Mouse (Mus musculus): ENCODE data around the gene Sbno2. TPM values are rescaled to one million over a fixed set of nuclear protein-coding genes. Genes with fewer than 3 reads are reported as not detected.

Gene Sbno2
- polyA plus RNA-seq, 1 experiment from 2014 or later, result 15.2 TPM

GRCm38 (mm10) chr10:80133226-80133849, 28.0 kb upstream of the Sbno2 start:
- WGBS, result 79% methylated on average over 8 of the region's 8 CpGs
- Histone ChIP-seq H3K27ac (no peak overlapping the region), H3K9me3 (0 out of 2 replicates have a peak, but pooled peaks cover 5% of the 10 kb centered on the region), H3K4me1 (peaks cover 41% of the 10 kb centered on the region), H3K9ac (no peak overlapping the region), H3K4me3 (no peak overlapping the region), H3K4me2 (replicated peaks) (no peak overlapping the region), H3K27me3 (peaks cover 48% of the 10 kb centered on the region), H3K36me3 (peaks cover 76% of the 10 kb centered on the region)
- ATAC-seq (ENCODE audit: low FRiP score, low read depth), result no peak

- ATAC-seq (ENCODE audit: low FRiP score, low read depth), result no peak
Observed at GRCm38 (mm10) chr10:80131952-80132350, 26.6 kb upstream of the Sbno2 start.

GRCm38 (mm10) chr10:80131316-80131951, 26.1 kb upstream of the Sbno2 start:
- Histone ChIP-seq H3K9me3 (0 out of 2 replicates have a peak, but pooled peaks cover 5% of the 10 kb centered on the region), H3K27ac (no peak overlapping the region; the same call in 1 of the 2 replicates), H3K4me3 (peak overlapping the region; percentile 28), H3K27me3 (peaks cover 30% of the 10 kb centered on the region), H3K4me2 (replicated peaks) (peak overlapping the region; percentile 56), H3K9ac (peak overlapping the region; percentile 48; the same call in 1 of the 2 replicates), H3K36me3 (peaks cover 95% of the 10 kb centered on the region), H3K4me1 (peaks cover 22% of the 10 kb centered on the region)
- ATAC-seq (ENCODE audit: low FRiP score, low read depth), result peak; percentile 52; the same call in 1 of the 2 replicates
- WGBS, result 14% methylated on average over 55 of the region's 55 CpGs

More at GRCm38 (mm10) chr10:80131952-80132350, 26.6 kb upstream of the Sbno2 start:
- WGBS, result 40% methylated on average over 27 of the region's 27 CpGs
- Histone ChIP-seq H3K4me2 (replicated peaks) (peak overlapping the region; percentile 56), H3K36me3 (peaks cover 90% of the 10 kb centered on the region), H3K27me3 (peaks cover 35% of the 10 kb centered on the region), H3K4me1 (peaks cover 27% of the 10 kb centered on the region), H3K9me3 (0 out of 2 replicates have a peak, but pooled peaks cover 5% of the 10 kb centered on the region), H3K4me3 (peak overlapping the region; percentile 28), H3K27ac (no peak overlapping the region), H3K9ac (peak overlapping the region; percentile 48; the same call in 1 of the 2 replicates)

GRCm38 (mm10) chr10:80130403-80131031, 25.1 kb upstream of the Sbno2 start:
- peaks cover 21% of the 10 kb centered on the region for H3K27me3 ChIP-seq
- peaks cover 98% of the 10 kb centered on the region for H3K36me3 ChIP-seq
- no peak overlapping the region for H3K27ac ChIP-seq
- no peak overlapping the region for H3K4me3 ChIP-seq
- no peak for ATAC-seq (ENCODE audit: low FRiP score, low read depth)
- 0 out of 2 replicates have a peak overlapping the region, but pooled peaks have one; percentile 56 for H3K4me2 ChIP-seq (replicated peaks)
- peak overlapping the region; percentile 8; the same call in 1 of the 2 replicates for H3K9ac ChIP-seq
- H3K4me1 ChIP-seq, result peaks cover 18% of the 10 kb centered on the region
- 82% methylated on average over 18 of the region's 18 CpGs for WGBS
- no peaks in the 10 kb centered on the region for H3K9me3 ChIP-seq

GRCm38 (mm10) chr10:80129846-80130245, 24.5 kb upstream of the Sbno2 start:
- ATAC-seq (ENCODE audit: low FRiP score, low read depth), result no peak
- Histone ChIP-seq H3K4me1 (peaks cover 18% of the 10 kb centered on the region), H3K36me3 (peaks cover 98% of the 10 kb centered on the region), H3K27ac (no peak overlapping the region), H3K27me3 (peaks cover 14% of the 10 kb centered on the region), H3K9me3 (no peaks in the 10 kb centered on the region), H3K4me3 (no peak overlapping the region), H3K4me2 (replicated peaks) (no peak overlapping the region), H3K9ac (no peak overlapping the region; the same call in 1 of the 2 replicates)
- WGBS, result 90% methylated on average over 9 of the region's 9 CpGs

- H3K27me3 ChIP-seq, result peaks cover 12% of the 10 kb centered on the region
- peaks cover 96% of the 10 kb centered on the region for H3K36me3 ChIP-seq
- no peak for ATAC-seq (ENCODE audit: low FRiP score, low read depth)
- 92% methylated on average over 8 of the region's 8 CpGs for WGBS
- H3K4me3 ChIP-seq, result no peak overlapping the region
- no peak overlapping the region for H3K4me2 ChIP-seq (replicated peaks)
- no peaks in the 10 kb centered on the region for H3K9me3 ChIP-seq
- peaks cover 15% of the 10 kb centered on the region for H3K4me1 ChIP-seq
- no peak overlapping the region for H3K9ac ChIP-seq
- H3K27ac ChIP-seq, result no peak overlapping the region
Observed at GRCm38 (mm10) chr10:80127920-80128319, 22.5 kb upstream of the Sbno2 start.

- Histone ChIP-seq H3K4me3 (no peak overlapping the region), H3K36me3 (peaks cover 94% of the 10 kb centered on the region), H3K27ac (no peak overlapping the region), H3K4me2 (replicated peaks) (no peak overlapping the region), H3K27me3 (no peaks in the 10 kb centered on the region), H3K4me1 (peaks cover 10% of the 10 kb centered on the region), H3K9me3 (no peaks in the 10 kb centered on the region; the same call in 1 of the 2 replicates), H3K9ac (no peak overlapping the region)
- 87% methylated on average over 9 of the region's 9 CpGs for WGBS
- no peak for ATAC-seq (ENCODE audit: low FRiP score, low read depth)
Observed at GRCm38 (mm10) chr10:80123932-80124562, 18.7 kb upstream of the Sbno2 start.

- WGBS, result 92% methylated on average over 2 of the region's 2 CpGs
Observed at GRCm38 (mm10) chr10:80121639-80122038, 16.3 kb upstream of the Sbno2 start.

GRCm38 (mm10) chr10:80120146-80120545, 14.8 kb upstream of the Sbno2 start:
- H3K27ac ChIP-seq, result no peak overlapping the region
- peak overlapping the region; percentile 43; the same call in 1 of the 2 replicates for H3K9ac ChIP-seq
- ATAC-seq (ENCODE audit: low FRiP score, low read depth), result no peak
- H3K36me3 ChIP-seq, result peaks cover 67% of the 10 kb centered on the region
- 83% methylated on average over 2 of the region's 2 CpGs for WGBS
- H3K27me3 ChIP-seq, result no peaks in the 10 kb centered on the region
- no peak overlapping the region for H3K4me3 ChIP-seq
- H3K4me1 ChIP-seq, result peaks cover 33% of the 10 kb centered on the region
- H3K9me3 ChIP-seq, result no peaks in the 10 kb centered on the region; the same call in 1 of the 2 replicates
- no peak overlapping the region for H3K4me2 ChIP-seq (replicated peaks)

More at GRCm38 (mm10) chr10:80121639-80122038, 16.3 kb upstream of the Sbno2 start:
- no peak for ATAC-seq (ENCODE audit: low FRiP score, low read depth)
- no peaks in the 10 kb centered on the region for H3K27me3 ChIP-seq
- no peak overlapping the region for H3K9ac ChIP-seq
- H3K4me2 ChIP-seq (replicated peaks), result no peak overlapping the region
- no peak overlapping the region for H3K27ac ChIP-seq
- H3K4me3 ChIP-seq, result no peak overlapping the region
- H3K36me3 ChIP-seq, result peaks cover 82% of the 10 kb centered on the region
- H3K4me1 ChIP-seq, result peaks cover 33% of the 10 kb centered on the region
- no peaks in the 10 kb centered on the region; the same call in 1 of the 2 replicates for H3K9me3 ChIP-seq

GRCm38 (mm10) chr10:80118552-80118951, 13.2 kb upstream of the Sbno2 start:
- ATAC-seq (ENCODE audit: low FRiP score, low read depth), result no peak
- Histone ChIP-seq H3K9me3 (no peaks in the 10 kb centered on the region; the same call in 1 of the 2 replicates), H3K27ac (no peak overlapping the region), H3K4me2 (replicated peaks) (peak overlapping the region; percentile 96), H3K9ac (peak overlapping the region; percentile 91; the same call in 1 of the 2 replicates), H3K4me3 (peak overlapping the region; percentile 96), H3K36me3 (peaks cover 52% of the 10 kb centered on the region), H3K4me1 (peaks cover 41% of the 10 kb centered on the region), H3K27me3 (no peaks in the 10 kb centered on the region)
- WGBS, result 79% methylated on average over 6 of the region's 6 CpGs

- no peak for ATAC-seq (ENCODE audit: low FRiP score, low read depth)
- H3K9me3 ChIP-seq, result no peaks in the 10 kb centered on the region; the same call in 1 of the 2 replicates
- no peaks in the 10 kb centered on the region for H3K27me3 ChIP-seq
- no peak overlapping the region; the same call in 1 of the 2 replicates for H3K27ac ChIP-seq
- H3K36me3 ChIP-seq, result peaks cover 46% of the 10 kb centered on the region
- H3K9ac ChIP-seq, result peak overlapping the region; percentile 91
- WGBS, result 43% methylated on average over 1 of the region's 1 CpGs
- H3K4me3 ChIP-seq, result peak overlapping the region; percentile 96
- peak overlapping the region; percentile 96 for H3K4me2 ChIP-seq (replicated peaks)
- peaks cover 41% of the 10 kb centered on the region for H3K4me1 ChIP-seq
Observed at GRCm38 (mm10) chr10:80117736-80118135, 12.4 kb upstream of the Sbno2 start.

All from limb, embryonic 13.5 days (tissue).